Mouse (Mus musculus) myocyte (in vitro differentiated cells): ENCODE data around the gene Pla2g6.

Experiments used
- CEBPB ChIP-seq: IDR thresholded peaks from 2 replicates; pipeline ENCODE4 v1.6.1; 2011; ENCODE audit warnings: mild to moderate bottlenecking, moderate library complexity; ENCODE audit not compliant: poor library complexity, insufficient read depth, severe bottlenecking
- E2F4 ChIP-seq: IDR thresholded peaks from one replicate; pipeline ENCODE4 v1.6.1; 2011; ENCODE audit warnings: mild to moderate bottlenecking, control low read depth, moderate library complexity; ENCODE audit not compliant: insufficient read depth
- MAX ChIP-seq: IDR thresholded peaks from one replicate; pipeline ENCODE4 v1.6.1; 2011; ENCODE audit warnings: low read depth, mild to moderate bottlenecking, control low read depth
- MYOD1 ChIP-seq, 3 experiments: IDR thresholded peaks; one replicate each; pipeline ENCODE4 v1.6.1; 2011; ENCODE audit warnings: control low read depth in 2 of 3, low read depth in 2 of 3, mild to moderate bottlenecking in 2 of 3, moderate library complexity in 1 of 3; ENCODE audit not compliant: insufficient read length in 2 of 3, control insufficient read depth in 1 of 3
- MYOG ChIP-seq, 3 experiments: IDR thresholded peaks; one replicate each; pipeline ENCODE4 v1.6.1; 2011; ENCODE audit warnings: control low read depth in 2 of 3, low read depth in 2 of 3, mild to moderate bottlenecking in 2 of 3; ENCODE audit not compliant: insufficient read length in 2 of 3, control insufficient read depth in 1 of 3, insufficient read depth in 1 of 3
- POLR2A ChIP-seq: IDR thresholded peaks from one replicate; pipeline ENCODE4 v1.6.1; 2011; ENCODE audit warnings: low read depth, mild to moderate bottlenecking, control low read depth, moderate library complexity; ENCODE audit not compliant: insufficient read length
- POLR2AphosphoS2 ChIP-seq: IDR thresholded peaks from one replicate; pipeline ENCODE4 v1.6.1; 2011; ENCODE audit warnings: low read depth, control low read depth; ENCODE audit not compliant: insufficient read length
- REST ChIP-seq: IDR thresholded peaks from one replicate; pipeline ENCODE4 v1.6.1; 2011; ENCODE audit warnings: mild to moderate bottlenecking, control low read depth, moderate library complexity; ENCODE audit not compliant: insufficient read depth, insufficient read length
- SRF ChIP-seq: IDR thresholded peaks from one replicate; pipeline ENCODE4 v1.6.1; 2011; ENCODE audit warnings: low read depth; ENCODE audit not compliant: control insufficient read depth, insufficient read length
- TCF12 ChIP-seq: IDR thresholded peaks from one replicate; pipeline ENCODE4 v1.6.1; 2011; ENCODE audit warnings: mild to moderate bottlenecking, control low read depth; ENCODE audit not compliant: poor library complexity, insufficient read depth, severe bottlenecking
- USF1 ChIP-seq: IDR thresholded peaks from one replicate; pipeline ENCODE4 v1.6.1; 2011; ENCODE audit warnings: low read depth, mild to moderate bottlenecking, control low read depth, moderate library complexity

DNA sequence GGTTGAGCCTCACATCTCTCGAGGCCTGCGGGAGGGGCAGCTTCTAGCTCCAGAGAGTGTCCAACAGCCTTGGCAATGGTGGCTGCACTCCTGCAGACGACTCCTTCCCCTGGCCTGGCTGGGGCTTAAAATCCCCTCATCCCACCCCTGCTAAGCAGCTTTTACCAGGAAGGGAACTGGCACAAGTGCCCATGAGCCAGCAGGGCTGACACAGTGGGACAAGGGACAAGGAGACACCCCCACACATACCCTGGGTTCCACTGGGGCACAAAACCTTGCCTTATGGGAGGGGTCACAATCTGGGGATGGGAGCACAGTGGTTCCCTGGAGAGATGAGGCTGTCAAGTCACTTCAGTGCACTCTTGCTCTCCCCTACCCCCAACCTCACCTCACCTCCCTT lies 73.5 kb downstream of the Pla2g6 start, which contains the start of gene Slc16a8:
- TF ChIP-seq E2F4, result no peak
- TF ChIP-seq POLR2A, result no peak
- no peak for TF ChIP-seq MYOG (IDR thresholded peaks at IDR 0.05; ENCODE audit: control insufficient read depth in 1 of 3, insufficient read depth in 1 of 3, insufficient read length in 2 of 3, low read depth in 2 of 3)
- no peak for TF ChIP-seq TCF12
- TF ChIP-seq MAX, result no peak
- TF ChIP-seq SRF, result no peak
- no peak for TF ChIP-seq POLR2AphosphoS2
- TF ChIP-seq MYOD1 (IDR thresholded peaks at IDR 0.05; ENCODE audit: control insufficient read depth in 1 of 3, insufficient read length in 2 of 3, low read depth in 2 of 3), result no peak
- TF ChIP-seq CEBPB, result no peak
- TF ChIP-seq USF1, result no peak
- no peak for TF ChIP-seq REST
